Mouse (Mus musculus): ENCODE measurements at regions not wholly inside any gene's neighbourhood (a gene's known extent, or its start where the extent isn't known, plus 50 kb on each side); places are given as distances from the start of the nearest gene placed in this dataset.

GRCm38 (mm10) chr11:111155023-111155422 is 89.1 kb downstream of the Kcnj2 start:
- DNase-seq (ENCODE audit: low spot score in 2 of 2): no peak

- DNase-seq (ENCODE audit: low spot score in 2 of 2): no peak
These were observed 89.8 kb downstream of the Kcnj2 start for GRCm38 (mm10) chr11:111155747-111156146.

- DNase-seq (ENCODE audit: low spot score in 2 of 2): no peak
These were observed 93.3 kb downstream of the Kcnj2 start for GRCm38 (mm10) chr11:111159299-111159698.

GRCm38 (mm10) chr11:111164907-111165306 is 98.9 kb downstream of the Kcnj2 start:
- no peak for DNase-seq (ENCODE audit: low spot score in 2 of 2)

GRCm38 (mm10) chr11:111170174-111170800 is 104.3 kb downstream of the Kcnj2 start:
- DNase-seq (ENCODE audit: low spot score in 2 of 2): no peak

- no peak for DNase-seq (ENCODE audit: low spot score in 2 of 2)
These were observed 107.6 kb downstream of the Kcnj2 start for GRCm38 (mm10) chr11:111173525-111173924.

GRCm38 (mm10) chr11:111175566-111175965 is 109.6 kb downstream of the Kcnj2 start:
- no peak for DNase-seq (ENCODE audit: low spot score in 2 of 2)

- DNase-seq (ENCODE audit: low spot score in 2 of 2): no peak
These were observed 111.6 kb downstream of the Kcnj2 start for GRCm38 (mm10) chr11:111177516-111177915.

- no peak for DNase-seq (ENCODE audit: low spot score in 2 of 2)
These were observed 131.5 kb downstream of the Kcnj2 start for GRCm38 (mm10) chr11:111197422-111197821.

GRCm38 (mm10) chr11:111200512-111200911 is 134.5 kb downstream of the Kcnj2 start:
- DNase-seq (ENCODE audit: low spot score in 2 of 2): no peak

GRCm38 (mm10) chr11:111202780-111203179 is 136.8 kb downstream of the Kcnj2 start:
- no peak for DNase-seq (ENCODE audit: low spot score in 2 of 2)

- DNase-seq (ENCODE audit: low spot score in 2 of 2): no peak
These were observed 144.6 kb downstream of the Kcnj2 start for GRCm38 (mm10) chr11:111210565-111210964.

- DNase-seq (ENCODE audit: low spot score in 2 of 2): no peak
These were observed 146.2 kb downstream of the Kcnj2 start for GRCm38 (mm10) chr11:111212038-111212701.

- DNase-seq (ENCODE audit: low spot score in 2 of 2): no peak
These were observed 146.9 kb downstream of the Kcnj2 start for GRCm38 (mm10) chr11:111212702-111213328.

GRCm38 (mm10) chr11:111215006-111215405 is 149.0 kb downstream of the Kcnj2 start:
- DNase-seq (ENCODE audit: low spot score in 2 of 2): no peak

- no peak for DNase-seq (ENCODE audit: low spot score in 2 of 2)
These were observed 157.9 kb downstream of the Kcnj2 start for GRCm38 (mm10) chr11:111223834-111224233.

- DNase-seq (ENCODE audit: low spot score in 2 of 2): no peak
These were observed 161.3 kb downstream of the Kcnj2 start for GRCm38 (mm10) chr11:111227305-111227704.

GRCm38 (mm10) chr11:111236741-111237140 is 170.8 kb downstream of the Kcnj2 start:
- DNase-seq (ENCODE audit: low spot score in 2 of 2): no peak

GRCm38 (mm10) chr11:111239784-111240183 is 173.8 kb downstream of the Kcnj2 start:
- no peak for DNase-seq (ENCODE audit: low spot score in 2 of 2)

- no peak for DNase-seq (ENCODE audit: low spot score in 2 of 2)
These were observed 186.3 kb downstream of the Kcnj2 start for GRCm38 (mm10) chr11:111252226-111252625.

GRCm38 (mm10) chr11:111256596-111256995 is 190.6 kb downstream of the Kcnj2 start:
- DNase-seq (ENCODE audit: low spot score in 2 of 2): no peak

- no peak for DNase-seq (ENCODE audit: low spot score in 2 of 2)
These were observed 194.9 kb downstream of the Kcnj2 start for GRCm38 (mm10) chr11:111260691-111261383.
